9 mouse cellular contexts compared by ENCODE assay signal in the genomic region with DNA sequence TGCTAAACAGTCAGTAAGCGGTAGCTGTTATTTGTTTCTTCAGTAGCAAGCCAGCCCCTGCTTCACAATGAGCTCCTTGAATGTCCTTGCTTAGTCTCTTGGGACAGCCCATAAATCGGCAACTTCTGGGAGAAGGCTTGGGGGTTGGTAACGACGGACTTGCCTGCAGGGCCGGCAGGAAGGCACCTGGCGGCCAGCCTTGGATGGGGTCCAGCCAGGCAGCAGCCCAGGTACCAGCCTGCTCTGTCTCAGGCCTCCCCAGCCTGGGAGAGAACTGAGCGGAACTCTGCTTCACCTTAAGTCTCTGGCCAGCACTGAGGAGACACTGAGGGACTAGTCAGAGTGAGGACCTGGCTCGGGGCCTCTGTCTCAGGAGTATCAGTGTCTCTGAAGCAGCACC.
DNase-seq lines count a peak whose midpoint lies in the region.
"Had no signal": no experiment of that assay in that cellular context is flagged by ENCODE, and none has a peak within 500 bp of the region (broad histone marks: within the 10 kb centered on the region; RNA-seq: fewer than 3 reads in every experiment).

No protein-coding gene starts in this region.

- peak; percentile 89 for DNase-seq in heart, adult 11 months
- no peak for DNase-seq in heart, adult 9 months (ENCODE audit: low spot score in 2 of 2)
- peak; percentile 56 for DNase-seq in urinary bladder, postnatal 14 days (ENCODE audit: low spot score)
- no peak for DNase-seq in urinary bladder, postnatal 4 days (ENCODE audit: low spot score in 2 of 2)
- peak; percentile 70 for DNase-seq in kidney, postnatal 10 days
- DNase-seq in spleen, adult 12 weeks (ENCODE audit: low spot score) = no peak
- no peak for DNase-seq in lung, postnatal 14 days
- DNase-seq: forebrain, postnatal 0 days; retina, postnatal 1 day had no signal

Comparison
In these comparisons a context has a peak if more than half of its experiments do, and no peak if none do; other contexts are left out.
1. DNase-seq: peak in heart, adult 11 months (single experiment), urinary bladder, postnatal 14 days (single experiment) and kidney, postnatal 10 days (single experiment); none in heart, adult 9 months (0 of 2), urinary bladder, postnatal 4 days (0 of 2), spleen, adult 12 weeks (single experiment) and lung, postnatal 14 days (single experiment).